Mouse (Mus musculus) lung, postnatal 0 days (tissue): ENCODE data around the gene Gdi1.

ENCODE experiments used
- CTCF ChIP-seq: IDR thresholded peaks from 2 replicates; pipeline ENCODE4 v1.5.1; 2016; ENCODE audit warnings: antibody characterized with exemption, mild to moderate bottlenecking
- EP300 ChIP-seq: IDR thresholded peaks from 2 replicates; pipeline ENCODE4 v1.6.1; 2016; ENCODE audit warnings: antibody characterized with exemption, mild to moderate bottlenecking, control low read depth

DNA sequence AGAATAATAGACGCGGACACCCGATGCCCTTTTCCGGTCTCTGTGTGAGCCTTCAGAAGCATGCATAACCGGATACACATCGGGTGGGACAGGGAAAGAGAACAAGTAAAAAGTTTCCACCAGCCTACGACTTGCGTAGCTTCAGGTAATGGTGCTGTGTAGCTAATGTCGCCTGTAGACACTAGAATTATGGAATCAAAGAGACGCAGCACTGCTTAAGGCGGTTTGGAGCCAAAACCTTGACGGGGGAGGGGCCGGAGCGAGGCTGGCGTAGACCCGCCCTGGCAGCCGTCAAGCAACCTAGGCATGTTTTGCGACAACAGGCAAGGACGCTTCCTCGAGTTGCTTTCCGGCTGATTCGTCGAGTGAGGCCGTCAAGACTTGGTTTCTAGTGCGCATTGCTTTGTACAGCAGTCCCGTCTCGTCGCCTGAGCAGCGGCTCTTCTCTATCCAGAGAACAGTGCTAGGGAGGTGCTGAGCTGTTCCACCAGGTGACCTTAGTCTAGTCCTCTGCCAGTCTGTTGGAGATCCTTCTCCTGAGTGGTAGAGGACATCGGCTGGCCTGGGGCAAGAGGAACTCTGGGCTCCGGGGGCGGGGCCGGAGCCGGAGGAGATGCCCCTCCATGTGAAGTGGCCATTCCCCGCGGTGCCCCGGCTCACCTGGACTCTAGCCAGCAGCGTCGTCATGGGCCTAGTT lies 22.3 kb upstream of the Gdi1 start:
- no peak for TF ChIP-seq CTCF
- no peak for TF ChIP-seq EP300
